Mouse (Mus musculus) olfactory bulb, adult 2 months (tissue): Measurements from ENCODE around the gene Ltb.

Source experiments
- CTCF ChIP-seq: fragments of 200-500 bp; IDR thresholded peaks from 2 replicates; pipeline ENCODE4 v1.5.1; 2012; ENCODE audit warnings: low read depth, mild to moderate bottlenecking, low read length, moderate library complexity; ENCODE audit not compliant: insufficient read depth
- POLR2A ChIP-seq: fragments of 200-500 bp; IDR thresholded peaks from 2 replicates; pipeline ENCODE4 v1.6.1; 2012; ENCODE audit warnings: mild to moderate bottlenecking, low read depth, low read length, moderate library complexity; ENCODE audit not compliant: insufficient read depth

DNA sequence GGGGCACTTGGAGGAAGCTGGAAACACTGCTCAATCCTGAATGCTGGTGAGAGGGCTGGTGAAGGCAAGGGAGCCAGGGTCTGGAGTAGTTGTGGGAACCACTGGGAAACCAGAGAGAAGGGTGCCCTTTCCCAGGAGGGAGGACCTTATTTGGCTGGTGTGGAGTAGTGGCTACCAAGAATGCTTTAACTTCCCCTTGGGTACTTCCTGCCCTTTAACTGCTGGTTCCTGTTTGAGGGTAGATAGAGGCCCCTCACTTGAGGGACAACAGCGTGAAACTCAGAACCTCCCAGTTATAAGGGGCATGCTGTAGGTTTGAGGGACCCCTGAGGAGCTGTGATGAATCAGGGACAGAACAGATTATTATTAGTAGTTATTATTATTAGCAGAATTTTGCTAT lies 5.1 kb upstream of the Ltb start:
- TF ChIP-seq CTCF (no peak), POLR2A (no peak)
